Mouse (Mus musculus) hindbrain, postnatal 0 days (tissue): ENCODE results near the gene Prkcb. TPM values are rescaled to one million over a fixed set of nuclear protein-coding genes. Genes with fewer than 3 reads are reported as not detected.

Experiments
- ATAC-seq: fragments of 200-750 bp; cut with Nextera tagmentation; 2 replicates; pipeline ENCODE4 v1.8.0; 2017; ENCODE audit warnings: mild to moderate bottlenecking, moderate TSS enrichment, moderate library complexity
- DNase-seq: peaks from one replicate; pipeline ENCODE4 v3.0.0-alpha.2; 2015; ENCODE audit warnings: low spot score
- H3K27ac ChIP-seq: fragments of 300-500 bp; sonication (generic); 2 replicates; pipeline ENCODE4 v1.5.1; 2014; ENCODE audit warnings: mild to moderate bottlenecking
- H3K27me3 ChIP-seq: fragments of 300-500 bp; sonication (generic); 2 replicates; pipeline ENCODE4 v1.6.1; 2014; ENCODE audit warnings: low read length, mixed read lengths; ENCODE audit not compliant: insufficient read depth
- H3K36me3 ChIP-seq: fragments of 300-500 bp; sonication (generic); 2 replicates; pipeline ENCODE4 v1.6.1; 2014; ENCODE audit warnings: low read length, mixed read lengths; ENCODE audit not compliant: insufficient read depth
- H3K4me1 ChIP-seq: fragments of 300-500 bp; sonication (generic); 2 replicates; pipeline ENCODE4 v1.6.1; 2014; ENCODE audit warnings: antibody characterized with exemption, low read length, mixed read lengths; ENCODE audit not compliant: insufficient read depth
- H3K4me2 ChIP-seq: fragments of 300-500 bp; sonication (generic); 2 replicates; pipeline ENCODE4 v1.6.1; 2014; ENCODE audit warnings: low read depth, mild to moderate bottlenecking, low read length, moderate library complexity, mixed read lengths
- H3K4me3 ChIP-seq: fragments of 300-500 bp; sonication (generic); 2 replicates; pipeline ENCODE4 v1.5.1; 2014; ENCODE audit warnings: low read length
- H3K9ac ChIP-seq: fragments of 300-500 bp; sonication (generic); replicated peaks from 2 replicates; pipeline ENCODE4 v1.6.1; 2014; ENCODE audit warnings: mild to moderate bottlenecking, low read length, moderate library complexity, mixed read lengths
- H3K9me3 ChIP-seq: fragments of 300-500 bp; sonication (generic); 2 replicates; pipeline ENCODE4 v1.6.1; 2016; ENCODE audit warnings: low read length, mixed read lengths
- CTCF ChIP-seq: IDR thresholded peaks from 2 replicates; pipeline ENCODE4 v1.5.1; 2016; ENCODE audit warnings: antibody characterized with exemption, control low read depth, low read depth
- WGBS: fragments of 180-500 bp; shearing (Covaris S2); extraction: QIAGEN DNeasy Blood & Tissue Kit; methylation state at CpG from one replicate; pipeline ENCODE4 v1.1.7; 2014; 5-methylcytosine and 5-hydroxymethylcytosine counted together
- polyA plus RNA-seq: library from polyadenylated mRNA; unstranded; fragments of >200 nt; fragmentation: Nextera tagmentation; extraction: Ambion mirVana; gene quantifications from 2 replicates; pipeline ENCODE4 v1.2.1, GENCODE M21; 2015
- total RNA-seq: library from RNA; depleted of rRNA; stranded (reverse); fragments of >200 nt; gene quantifications from 2 replicates; pipeline ENCODE4 v1.2.3, GENCODE M21; 2014

Prkcb gene
- total and polyA plus RNA-seq, 2 experiments from 2014 or later = 187 to 261 TPM

- Histone ChIP-seq H3K4me2 (no peak overlapping the region), H3K4me1 (peaks cover 3% of the 10 kb centered on the region; the same call in 1 of the 2 replicates), H3K27ac (no peak overlapping the region), H3K9me3 (no peaks in the 10 kb centered on the region), H3K27me3 (no peaks in the 10 kb centered on the region), H3K9ac (no peak overlapping the region), H3K4me3 (no peak overlapping the region), H3K36me3 (no peaks in the 10 kb centered on the region)
- DNase-seq (no peak), ATAC-seq (no peak)
- no peak for TF ChIP-seq CTCF
- 91% methylated on average over 3 of the region's 3 CpGs for WGBS
Measured at GRCm38 (mm10) chr7:122296805-122297204, 8.3 kb downstream of the Prkcb start.

DNA sequence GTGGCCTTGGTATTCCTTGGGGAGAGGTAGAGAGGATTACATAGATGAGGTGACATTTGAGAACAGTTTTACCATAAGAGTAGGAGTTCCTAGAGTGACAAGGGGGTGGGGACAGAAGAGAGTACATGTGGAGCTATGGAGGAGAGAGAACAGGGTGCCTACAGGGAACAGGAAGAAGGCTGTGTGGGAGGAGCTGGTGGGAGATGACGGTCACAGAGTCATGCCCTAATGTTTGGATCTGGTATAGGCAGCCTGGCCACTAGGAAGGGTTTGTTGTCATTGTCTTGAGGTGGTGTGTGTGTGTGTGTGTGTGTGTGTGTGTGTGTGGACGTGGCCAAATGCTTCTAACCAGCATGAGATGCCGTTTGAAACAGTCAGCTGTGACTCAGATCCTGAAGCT is 9.1 kb downstream of the Prkcb start:
- Histone ChIP-seq H3K9me3 (no peaks in the 10 kb centered on the region), H3K4me3 (no peak overlapping the region), H3K27me3 (no peaks in the 10 kb centered on the region), H3K4me1 (no peaks in the 10 kb centered on the region), H3K36me3 (no peaks in the 10 kb centered on the region), H3K4me2 (no peak overlapping the region), H3K27ac (no peak overlapping the region), H3K9ac (no peak overlapping the region)
- 64% methylated on average over 3 of the region's 3 CpGs for WGBS
- no peak for TF ChIP-seq CTCF
- no peak for ATAC-seq
- DNase-seq = no peak

GRCm38 (mm10) chr7:122298715-122299114 is 10.2 kb downstream of the Prkcb start:
- 70% methylated on average over 2 of the region's 2 CpGs for WGBS
- Histone ChIP-seq H3K4me3 (no peak overlapping the region), H3K9ac (no peak overlapping the region), H3K4me1 (no peaks in the 10 kb centered on the region), H3K4me2 (no peak overlapping the region), H3K27ac (no peak overlapping the region), H3K9me3 (no peaks in the 10 kb centered on the region), H3K27me3 (no peaks in the 10 kb centered on the region), H3K36me3 (no peaks in the 10 kb centered on the region)
- no peak for TF ChIP-seq CTCF
- no peak for ATAC-seq
- no peak for DNase-seq

- 57% methylated on average over 4 of the region's 4 CpGs for WGBS
Measured at GRCm38 (mm10) chr7:122300538-122300937, 12.0 kb downstream of the Prkcb start.

DNA sequence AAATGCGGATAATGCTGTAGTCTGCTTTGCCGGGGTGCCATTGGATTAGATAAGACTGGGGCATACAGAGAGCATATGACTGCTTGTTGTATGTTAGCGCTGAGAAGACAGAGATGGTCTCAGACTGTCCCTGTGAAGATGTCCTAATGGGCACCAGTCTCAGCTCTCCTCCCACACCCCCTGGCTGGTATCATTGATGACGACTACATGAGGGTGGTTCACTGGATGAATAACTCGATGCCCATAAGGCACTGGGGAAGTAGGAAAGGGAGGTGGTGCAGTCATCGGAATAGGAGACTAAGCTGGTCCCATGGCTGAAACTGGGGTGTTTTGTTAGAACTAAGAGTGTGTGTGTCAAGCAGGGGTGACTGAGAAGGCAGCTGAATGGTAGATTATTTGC is 14.0 kb downstream of the Prkcb start:
- ATAC-seq (no peak), DNase-seq (no peak)
- H3K36me3 ChIP-seq = no peaks in the 10 kb centered on the region
- H3K27me3 ChIP-seq = no peaks in the 10 kb centered on the region
- no peak overlapping the region for H3K9ac ChIP-seq
- no peak for TF ChIP-seq CTCF
- no peak overlapping the region for H3K27ac ChIP-seq
- H3K4me1 ChIP-seq = no peaks in the 10 kb centered on the region
- H3K9me3 ChIP-seq = no peaks in the 10 kb centered on the region
- H3K4me3 ChIP-seq = no peak overlapping the region
- H3K4me2 ChIP-seq = no peak overlapping the region
- WGBS = 90% methylated on average over 6 of the region's 6 CpGs

More at GRCm38 (mm10) chr7:122300538-122300937, 12.0 kb downstream of the Prkcb start:
- no peak for ATAC-seq
- no peak overlapping the region for H3K4me2 ChIP-seq
- H3K9me3 ChIP-seq = no peaks in the 10 kb centered on the region
- no peaks in the 10 kb centered on the region for H3K27me3 ChIP-seq
- H3K27ac ChIP-seq = no peak overlapping the region
- DNase-seq = no peak
- no peaks in the 10 kb centered on the region for H3K4me1 ChIP-seq
- H3K4me3 ChIP-seq = no peak overlapping the region
- no peaks in the 10 kb centered on the region for H3K36me3 ChIP-seq
- TF ChIP-seq CTCF = no peak
- H3K9ac ChIP-seq = no peak overlapping the region

- DNase-seq (peak; percentile 45), ATAC-seq (no peak)
- H3K36me3 ChIP-seq = no peaks in the 10 kb centered on the region
- WGBS = 42% methylated on average over 3 of the region's 3 CpGs
- H3K9me3 ChIP-seq = no peaks in the 10 kb centered on the region
- no peak overlapping the region for H3K27ac ChIP-seq
- H3K27me3 ChIP-seq = no peaks in the 10 kb centered on the region
- no peak for TF ChIP-seq CTCF
- H3K4me3 ChIP-seq = no peak overlapping the region
- no peak overlapping the region for H3K9ac ChIP-seq
- H3K4me1 ChIP-seq = no peaks in the 10 kb centered on the region
- no peak overlapping the region for H3K4me2 ChIP-seq
Measured at GRCm38 (mm10) chr7:122303988-122304387, 15.4 kb downstream of the Prkcb start.

- TF ChIP-seq CTCF = no peak
Measured at GRCm38 (mm10) chr7:122304521-122304920, 16.0 kb downstream of the Prkcb start.

More at GRCm38 (mm10) chr7:122304521-122304920, 16.0 kb downstream of the Prkcb start:
- no peak overlapping the region for H3K9ac ChIP-seq
- H3K4me3 ChIP-seq = no peak overlapping the region
- no peak for ATAC-seq
- no peaks in the 10 kb centered on the region for H3K36me3 ChIP-seq
- no peaks in the 10 kb centered on the region for H3K4me1 ChIP-seq
- H3K4me2 ChIP-seq = no peak overlapping the region
- H3K27me3 ChIP-seq = no peaks in the 10 kb centered on the region
- WGBS = 79% methylated on average over 2 of the region's 2 CpGs
- H3K27ac ChIP-seq = no peak overlapping the region
- no peak for DNase-seq
- no peaks in the 10 kb centered on the region for H3K9me3 ChIP-seq
